Mouse (Mus musculus): Measurements from ENCODE around the gene Olfr328. TPM values are rescaled to one million over a fixed set of nuclear protein-coding genes. Genes with fewer than 3 reads are reported as not detected.

Olfr328 gene
- polyA plus RNA-seq (2021; fragmentation: Nextera tagmentation), result not detected in 2 replicates
- long read RNA-seq, experiment 1, result 0 reads
- long read RNA-seq, experiment 2, result 0 reads

GRCm38 (mm10) chr11:58555536-58555935 is at the start of gene Olfr328:
TSS of gene Olfr328 (minus strand) at chr11:58555636.

DNA sequence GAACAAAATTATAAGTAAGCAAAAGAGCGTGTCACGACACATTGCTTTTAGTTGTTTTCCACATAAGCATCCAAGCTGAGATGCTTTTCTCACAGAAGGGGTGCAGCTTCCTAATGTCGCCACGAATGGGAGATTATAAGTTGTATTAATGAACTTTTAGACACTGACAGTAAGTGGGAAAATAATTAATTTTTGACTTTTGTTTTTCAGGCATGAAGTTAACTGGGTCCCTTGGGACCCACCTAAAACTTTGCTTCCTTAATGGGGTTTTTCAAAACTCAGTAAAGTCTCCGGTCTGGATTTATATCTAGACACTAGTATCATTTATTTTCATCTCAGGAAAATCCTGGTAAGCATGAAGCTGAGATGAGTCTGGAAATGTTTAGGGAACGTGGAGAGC is 39.4 kb upstream of the Olfr328 start, which contains the start of gene Olfr324:
Gene Olfr324, plus strand, starts transcription at position 301 of the 400 bp plus-strand sequence.

GRCm38 (mm10) chr11:58577430-58577829 is 22.0 kb upstream of the Olfr328 start, which contains the start of gene Olfr325:
TSS of gene Olfr325 (plus strand) at chr11:58577730.

DNA sequence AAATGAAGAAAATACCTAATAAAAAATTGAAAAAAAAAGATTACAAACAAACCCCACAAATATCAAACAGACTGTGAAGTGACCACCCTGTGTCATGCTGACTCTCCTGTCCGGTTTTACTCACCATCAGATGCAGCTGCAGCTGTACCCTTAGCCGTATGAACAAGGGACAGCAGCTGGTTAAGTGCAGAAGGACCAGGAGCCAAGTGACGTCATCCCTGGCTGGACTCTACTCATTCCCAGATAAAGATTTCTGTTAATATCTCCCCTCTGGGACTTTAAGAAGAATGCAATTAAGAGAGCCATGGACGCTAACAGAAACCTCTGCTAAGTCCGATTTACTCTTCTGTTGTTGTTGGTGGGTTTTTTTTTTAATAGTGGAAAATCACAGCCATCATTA is 15.0 kb upstream of the Olfr328 start, which contains the start of gene Olfr224:
Gene Olfr224, minus strand, starts transcription at position 149 of the 400 bp plus-strand sequence.

DNA sequence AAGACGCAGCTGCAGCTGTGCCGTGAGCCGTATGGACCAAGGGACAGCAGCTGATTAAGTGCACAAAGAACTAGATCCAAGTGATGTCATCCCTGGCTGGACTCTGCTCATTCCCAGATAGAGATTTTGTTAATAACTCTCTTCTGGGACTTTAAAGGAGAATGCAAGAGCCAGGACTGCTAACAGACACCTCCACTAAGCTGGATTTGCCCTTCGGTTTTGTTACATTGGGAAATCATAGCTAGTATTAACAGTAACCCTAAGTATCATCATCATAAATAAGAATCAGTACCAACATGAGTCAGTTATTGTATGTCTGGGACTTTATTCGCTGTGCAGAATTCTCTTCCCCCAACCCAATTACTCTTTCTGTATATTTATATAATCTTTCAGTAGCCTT is 9.1 kb downstream of the Olfr328 start, which contains the start of gene Olfr329-ps:
Gene Olfr329-ps, minus strand, starts transcription at position 101 of the 400 bp plus-strand sequence.

GRCm38 (mm10) chr11:58534736-58535135 is 20.7 kb downstream of the Olfr328 start, which contains the start of gene Olfr330:
TSS of gene Olfr330 (minus strand) at chr11:58534836.

DNA sequence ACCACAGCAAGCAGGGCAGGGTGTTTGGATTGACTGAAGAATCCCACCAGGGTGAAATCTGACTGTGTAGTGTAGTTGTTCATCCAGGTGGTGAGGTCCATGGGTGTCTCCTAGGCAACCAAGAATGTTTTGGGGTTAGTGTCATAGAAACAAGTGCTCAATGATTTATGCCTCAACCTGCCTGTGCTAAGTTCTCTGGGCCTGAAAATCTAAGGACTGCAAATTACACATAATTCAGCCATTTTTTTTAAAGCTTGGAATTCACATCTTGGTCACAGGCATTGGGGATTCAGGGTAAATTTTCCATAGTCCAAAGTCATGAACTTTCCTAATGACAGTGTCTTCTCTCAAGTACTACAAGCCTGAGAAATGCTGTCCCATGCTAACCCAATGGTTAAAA is 53.0 kb downstream of the Olfr328 start, which contains the start of gene Olfr331:
Gene Olfr331, minus strand, starts transcription at position 101 of the 400 bp plus-strand sequence.

Other genes starting within 250 kb of the Olfr328 start
- gene Zfp692, start 248.6 kb downstream of the Olfr328 start, polyA plus RNA-seq (2021; fragmentation: Nextera tagmentation), result 7.0 and 7.2 TPM in 2 replicates
- gene Zfp672, start 225.3 kb downstream of the Olfr328 start, polyA plus RNA-seq (2021; fragmentation: Nextera tagmentation), result 34.9 and 35.5 TPM in 2 replicates
- 19.7 and 25.5 TPM in 2 replicates for gene Sh3bp5l, start 224.9 kb downstream of the Olfr328 start, polyA plus RNA-seq (2021; fragmentation: Nextera tagmentation)
- gene Lypd8, start 176.6 kb downstream of the Olfr328 start, polyA plus RNA-seq (2021; fragmentation: Nextera tagmentation), result not detected in 2 replicates
- not detected in 2 replicates for gene 1810065E05Rik, start 134.5 kb downstream of the Olfr328 start, polyA plus RNA-seq (2021; fragmentation: Nextera tagmentation)
- gene Gm12253, start 123.1 kb downstream of the Olfr328 start, polyA plus RNA-seq (2021; fragmentation: Nextera tagmentation), result not detected in 2 replicates
- gene Lypd9, start 102.7 kb downstream of the Olfr328 start, polyA plus RNA-seq (2021; fragmentation: Nextera tagmentation), result not detected in 2 replicates
- not detected in 2 replicates for gene Olfr30, start 93.4 kb downstream of the Olfr328 start, polyA plus RNA-seq (2021; fragmentation: Nextera tagmentation)
- gene Olfr332, start 63.1 kb downstream of the Olfr328 start, polyA plus RNA-seq (2021; fragmentation: Nextera tagmentation), result not detected in 2 replicates
- gene Olfr331, start 53.1 kb downstream of the Olfr328 start, polyA plus RNA-seq (2021; fragmentation: Nextera tagmentation), result not detected in 2 replicates
- gene Olfr330, start 20.8 kb downstream of the Olfr328 start, polyA plus RNA-seq (2021; fragmentation: Nextera tagmentation), result not detected in 2 replicates
- gene Olfr329-ps, start 9.2 kb downstream of the Olfr328 start, polyA plus RNA-seq (2021; fragmentation: Nextera tagmentation), result not detected in 2 replicates
- gene Olfr224, start 14.9 kb upstream of the Olfr328 start, polyA plus RNA-seq (2021; fragmentation: Nextera tagmentation), result not detected in 2 replicates
- not detected in 2 replicates for gene Olfr325, start 22.1 kb upstream of the Olfr328 start, polyA plus RNA-seq (2021; fragmentation: Nextera tagmentation)
- not detected in 2 replicates for gene Olfr324, start 39.5 kb upstream of the Olfr328 start, polyA plus RNA-seq (2021; fragmentation: Nextera tagmentation)
- not detected in 2 replicates for gene 2210407C18Rik, start 60.4 kb upstream of the Olfr328 start, polyA plus RNA-seq (2021; fragmentation: Nextera tagmentation)
- gene Olfr323, start 74.9 kb upstream of the Olfr328 start, polyA plus RNA-seq (2021; fragmentation: Nextera tagmentation), result not detected in 2 replicates
- gene Trim58, start 84.8 kb upstream of the Olfr328 start, polyA plus RNA-seq (2021; fragmentation: Nextera tagmentation), result not detected in 2 replicates
- gene Olfr322, start 103.1 kb upstream of the Olfr328 start, polyA plus RNA-seq (2021; fragmentation: Nextera tagmentation), result not detected in 2 replicates
- gene Olfr320, start 125.5 kb upstream of the Olfr328 start, polyA plus RNA-seq (2021; fragmentation: Nextera tagmentation), result not detected in 2 replicates
- gene Olfr319, start 143.5 kb upstream of the Olfr328 start, polyA plus RNA-seq (2021; fragmentation: Nextera tagmentation), result not detected in 2 replicates
- not detected in 2 replicates for gene Olfr318, start 168.4 kb upstream of the Olfr328 start, polyA plus RNA-seq (2021; fragmentation: Nextera tagmentation)
- gene Olfr317, start 183.6 kb upstream of the Olfr328 start, polyA plus RNA-seq (2021; fragmentation: Nextera tagmentation), result not detected in 2 replicates
- gene Olfr316, start 197.1 kb upstream of the Olfr328 start, polyA plus RNA-seq (2021; fragmentation: Nextera tagmentation), result 1.1 and 2.0 TPM in 2 replicates
- not detected in 2 replicates for gene Olfr315, start 217.6 kb upstream of the Olfr328 start, polyA plus RNA-seq (2021; fragmentation: Nextera tagmentation)
- gene Olfr314, start 227.3 kb upstream of the Olfr328 start, polyA plus RNA-seq (2021; fragmentation: Nextera tagmentation), result not detected in 2 replicates
- 9.7 and 11.3 TPM in 2 replicates for gene Fam183b, start 246.3 kb upstream of the Olfr328 start, polyA plus RNA-seq (2021; fragmentation: Nextera tagmentation)